ENCODE assay signal across 20 mouse cellular contexts in genomic region chr11:97775808-97776496, GRCm38 (mm10). TPM values are rescaled to one million over a fixed set of nuclear protein-coding genes. Genes with fewer than 3 reads are reported as not detected.
DNase-seq lines count a peak whose midpoint lies in the region; ATAC-seq and TF ChIP-seq lines count a peak whose summit lies in the region.
"Had no signal": no experiment of that assay in that cellular context is flagged by ENCODE, and none has a peak within 500 bp of the region (broad histone marks: within the 10 kb centered on the region; RNA-seq: fewer than 3 reads in every experiment).

Gene 1700001P01Rik, minus strand, starts transcription at chr11:97775918.

- H3K79me2 ChIP-seq in heart, adult 2 months (replicated peaks; ENCODE audit: control insufficient read depth, insufficient read depth, low read length): 0 out of 2 replicates have a peak, but pooled peaks cover 2% of the 10 kb centered on the region

- H3K27ac ChIP-seq in heart, adult 2 months: no peak within 1 kb of the TSS
- peak within 1 kb of the TSS; percentile 95 for H3K27ac ChIP-seq in testis, adult 2 months (ENCODE audit: control insufficient read depth, insufficient read depth, low read depth, low read length)
- 0 out of 2 replicates have a peak within 1 kb of the TSS, but pooled peaks have one; percentile 34 for H3K27ac ChIP-seq in embryonic facial prominence, embryonic 13.5 days
- H3K27ac ChIP-seq in left cerebral cortex, adult 2 months: no peak within 1 kb of the TSS
- H3K27ac ChIP-seq: heart, embryonic 13.5 days; hindbrain, embryonic 14.5 days; midbrain, embryonic 12.5 days had no signal

- no peak for TF ChIP-seq EP300 in heart, adult 2 months (IDR thresholded peaks at IDR 0.05; ENCODE audit: insufficient read depth, low read depth, low read length)

- peaks cover 9% of the 10 kb centered on the region for H3K4me1 ChIP-seq in heart, adult 2 months (ENCODE audit: control insufficient read depth, insufficient read depth, low read length)
- H3K4me1 ChIP-seq in testis, adult 2 months (ENCODE audit: control insufficient read depth, insufficient read depth, low read length): peaks cover 3% of the 10 kb centered on the region
- H3K4me1 ChIP-seq in embryonic facial prominence, embryonic 13.5 days: peaks cover 12% of the 10 kb centered on the region

- no peak for ATAC-seq in embryonic facial prominence, embryonic 13.5 days (ENCODE audit: insufficient number of reproducible peaks, insufficient read depth, low FRiP score, low TSS enrichment, low read depth)
- no peak for ATAC-seq in erythroblast, adult 5-6 weeks (replicated peaks; ENCODE audit: low FRiP score, poor library complexity, severe bottlenecking)
- ATAC-seq in frontal cortex, adult (ENCODE audit: low TSS enrichment): no peak
- ATAC-seq: intestine, postnatal 0 days had no signal

- H3K4me2 ChIP-seq in embryonic facial prominence, embryonic 13.5 days: no peak within 1 kb of the TSS
- H3K4me2 ChIP-seq: heart, embryonic 13.5 days; hindbrain, embryonic 14.5 days; midbrain, embryonic 12.5 days had no signal

- H3K9me3 ChIP-seq in embryonic facial prominence, embryonic 13.5 days: no peaks in the 10 kb centered on the region
- H3K9me3 ChIP-seq: heart, embryonic 13.5 days; midbrain, embryonic 12.5 days had no signal

- 0 out of 2 replicates have a peak, but pooled peaks have one; percentile 19 for TF ChIP-seq POLR2A in heart, adult 2 months (IDR thresholded peaks at IDR 0.05; ENCODE audit: insufficient read depth, low read depth, low read length)
- TF ChIP-seq POLR2A in testis, adult 2 months (IDR thresholded peaks at IDR 0.05; ENCODE audit: control insufficient read depth, low read depth, low read length): peak; percentile 29; the same call in 1 of the 2 replicates

- H3K9ac ChIP-seq in heart, adult 2 months (ENCODE audit: low read depth, low read length): no peak within 1 kb of the TSS
- no peak within 1 kb of the TSS for H3K9ac ChIP-seq in embryonic facial prominence, embryonic 13.5 days
- H3K9ac ChIP-seq: heart, embryonic 13.5 days; hindbrain, embryonic 14.5 days; midbrain, embryonic 12.5 days had no signal

- no peak within 1 kb of the TSS for H3K4me3 ChIP-seq in heart, adult 2 months
- peak within 1 kb of the TSS; percentile 92 for H3K4me3 ChIP-seq in testis, adult 2 months (ENCODE audit: control insufficient read depth, low read depth, low read length)
- H3K4me3 ChIP-seq in embryonic facial prominence, embryonic 13.5 days: no peak within 1 kb of the TSS
- no peak within 1 kb of the TSS for H3K4me3 ChIP-seq in left cerebral cortex, adult 2 months
- H3K4me3 ChIP-seq: heart, embryonic 13.5 days; midbrain, embryonic 12.5 days had no signal

- intact Hi-C loops in heart, adult 2 months (cut with DNase I): no loop called here
- intact Hi-C loops in heart, postnatal 14 days (cut with DNase I): no loop called here
- intact Hi-C loops in left cerebral cortex, adult 2 months (cut with DNase I): no loop called here

- peaks cover 21% of the 10 kb centered on the region for H3K36me3 ChIP-seq in heart, adult 2 months (ENCODE audit: control insufficient read depth, insufficient read depth, low read length)
- H3K36me3 ChIP-seq in testis, adult 2 months (ENCODE audit: control insufficient read depth, insufficient read depth, low read length): no peaks in the 10 kb centered on the region; the same call in 1 of the 2 replicates
- peaks cover 56% of the 10 kb centered on the region for H3K36me3 ChIP-seq in embryonic facial prominence, embryonic 13.5 days

- H3K27me3 ChIP-seq in heart, adult 2 months (ENCODE audit: control insufficient read depth, insufficient read depth, low read length): no peaks in the 10 kb centered on the region
- no peaks in the 10 kb centered on the region for H3K27me3 ChIP-seq in testis, adult 2 months (ENCODE audit: control insufficient read depth, insufficient read depth, low read length)
- no peaks in the 10 kb centered on the region for H3K27me3 ChIP-seq in embryonic facial prominence, embryonic 13.5 days
- H3K27me3 ChIP-seq: heart, embryonic 13.5 days; midbrain, embryonic 12.5 days had no signal

- WGBS in heart, adult 2 months: 52% methylated on average over 17 of the region's 17 CpGs
- 52% methylated on average over 17 of the region's 17 CpGs for WGBS in embryonic facial prominence, embryonic 13.5 days

- TF ChIP-seq CTCF in heart, adult 2 months (IDR thresholded peaks at IDR 0.05): no peak
- TF ChIP-seq CTCF in testis, adult 2 months (IDR thresholded peaks at IDR 0.05; ENCODE audit: control insufficient read depth, insufficient read depth, insufficient replicate concordance, low read depth, low read length): no peak
- TF ChIP-seq CTCF in left cerebral cortex, adult 2 months (IDR thresholded peaks at IDR 0.05): no peak

- DNase-seq in heart, adult 2 months: no peak
- no peak for DNase-seq in heart, postnatal 14 days
- DNase-seq in testis, postnatal 10 days (ENCODE audit: low spot score): no peak
- DNase-seq in left cerebral cortex, adult 2 months (ENCODE audit: extremely low spot score in 1 of 2, low spot score in 2 of 2): no peak
- DNase-seq: B cell, adult 2 months; cerebellum, adult 2 months; kidney, postnatal 10 days; lung, postnatal 14 days; right cerebral cortex, postnatal 25 days; thymus, adult 2 months had no signal

RNA-seq across cellular contexts. Expression of gene 1700001P01Rik, which starts in this region (rescaled TPM):
- total RNA-seq in heart, adult 2 months (2021): not detected
- polyA plus RNA-seq in heart, adult 2 months (2012; rRNA removed): 0.20 TPM in 1 of 2 replicates, not detected in the other
- total RNA-seq in heart, postnatal 14 days (2021): under 1 TPM in 1 of 2 experiments, not detected in 1; 0.65 TPM
- polyA plus RNA-seq in testis, adult 2 months (2012; rRNA removed): 174 and 181 TPM in 2 replicates
- polyA plus RNA-seq in embryonic facial prominence, embryonic 13.5 days (2015; fragmentation: Nextera tagmentation; extraction: Ambion mirVana): 0.62 and 0.84 TPM in 2 replicates
- not detected in 2 replicates for total RNA-seq in erythroblast, adult 5-6 weeks (2015; ENCODE audit: low replicate concordance)
- total RNA-seq in erythroblast, adult 5-6 weeks (2017; ENCODE audit: low replicate concordance): not detected in 2 replicates
- 1 to 10 TPM in 1 of 2 experiments, not detected in 1; 1.0 TPM for total RNA-seq in left cerebral cortex, adult 2 months (2021)
- total RNA-seq: common myeloid progenitor, adult 5-6 weeks; liver, adult 2 months had no signal
- polyA plus RNA-seq: heart, embryonic 13.5 days; intestine, postnatal 0 days; liver, adult 2 months had no signal

Comparison
In these comparisons a context has a peak if more than half of its experiments do, and no peak if none do; other contexts are left out.
1. RNA of gene 1700001P01Rik (polyA plus RNA-seq): 174 to 181 TPM in testis, adult 2 months; 0.62 to 0.84 TPM in embryonic facial prominence, embryonic 13.5 days and 0.20 TPM in heart, adult 2 months; every median in the first group is over 10 times any median in the second.
2. H3K27ac ChIP-seq: peak in testis, adult 2 months (single experiment) and embryonic facial prominence, embryonic 13.5 days (single experiment); none in heart, adult 2 months (single experiment) and left cerebral cortex, adult 2 months (single experiment).